Mouse (Mus musculus) gastrocnemius, postnatal 10 days (tissue): ENCODE results near the gene 4930412O13Rik. TPM values are rescaled to one million over a fixed set of nuclear protein-coding genes. Genes with fewer than 3 reads are reported as not detected.

ENCODE experiments used
- DNase-seq: peaks from one replicate; pipeline ENCODE4 v3.0.0; 2021; ENCODE audit warnings: mixed read lengths
- total RNA-seq, 2 experiments: library from RNA; stranded (reverse); gene quantifications; 2 replicates each; pipeline ENCODE4 v1.2.3; 2021

Gene 4930412O13Rik
- total RNA-seq, 2 experiments from 2014 or later: not detected

- no peak for DNase-seq
Measured at GRCm38 (mm10) chr2:9897846-9898245, 16.8 kb downstream of the 4930412O13Rik start.

GRCm38 (mm10) chr2:9903854-9904560, 23.0 kb downstream of the 4930412O13Rik start:
- DNase-seq: no peak

- no peak for DNase-seq
Measured at GRCm38 (mm10) chr2:9905995-9906394, 24.9 kb downstream of the 4930412O13Rik start.

- no peak for DNase-seq
Measured at GRCm38 (mm10) chr2:9917602-9918001, 36.5 kb downstream of the 4930412O13Rik start.

GRCm38 (mm10) chr2:9918691-9919471, 37.8 kb downstream of the 4930412O13Rik start:
- DNase-seq: no peak

GRCm38 (mm10) chr2:9926194-9926904, 45.3 kb downstream of the 4930412O13Rik start:
- DNase-seq: no peak

GRCm38 (mm10) chr2:9926905-9927283, 45.8 kb downstream of the 4930412O13Rik start:
- DNase-seq: no peak

Other genes starting within 250 kb of the 4930412O13Rik start
- not detected for gene 9230102O04Rik, start 8.3 kb downstream of the 4930412O13Rik start, total RNA-seq
- gene Gata3, start 8.8 kb downstream of the 4930412O13Rik start, total RNA-seq: under 1 TPM; 0.19 to 0.23 TPM
- gene Taf3, start 167.3 kb downstream of the 4930412O13Rik start, total RNA-seq: 1 to 10 TPM; 7.4 to 7.6 TPM
- 100 to 1,000 TPM; 647 to 734 TPM for gene Atp5c1, start 199.3 kb downstream of the 4930412O13Rik start, total RNA-seq
- gene Kin, start 199.3 kb downstream of the 4930412O13Rik start, total RNA-seq: 1 to 10 TPM; 6.4 to 9.5 TPM